Mouse (Mus musculus) neural tube, embryonic 15.5 days (tissue): ENCODE measurements at regions not wholly inside any gene's neighbourhood (a gene's known extent, or its start where the extent isn't known, plus 50 kb on each side); places are given as distances from the start of the nearest gene placed in this dataset.
A peak's percentile ranks its signal among the peaks of the same experiment; 100 is the strongest.

Experiments used
- ATAC-seq: fragments of 200-750 bp; cut with Nextera tagmentation; 2 replicates; pipeline ENCODE4 v1.8.0; 2017; ENCODE audit warnings: mild to moderate bottlenecking, moderate TSS enrichment, moderate library complexity; ENCODE audit not compliant: low FRiP score
- H3K27ac ChIP-seq: fragments of 300-500 bp; sonication (generic); replicated peaks from 2 replicates; pipeline ENCODE4 v1.5.1; 2015; ENCODE audit warnings: mild to moderate bottlenecking, inconsistent platforms
- H3K27me3 ChIP-seq: fragments of 300-500 bp; sonication (generic); replicated peaks from 2 replicates; pipeline ENCODE4 v1.6.1; 2015; ENCODE audit warnings: inconsistent platforms
- H3K36me3 ChIP-seq: fragments of 300-500 bp; sonication (generic); 2 replicates; pipeline ENCODE4 v1.6.1; 2015; ENCODE audit warnings: inconsistent platforms
- H3K4me1 ChIP-seq: fragments of 300-500 bp; sonication (generic); 2 replicates; pipeline ENCODE4 v1.6.1; 2015; ENCODE audit warnings: inconsistent platforms
- H3K4me2 ChIP-seq: fragments of 300-500 bp; sonication (generic); 2 replicates; pipeline ENCODE4 v1.6.1; 2015; ENCODE audit warnings: inconsistent platforms, mild to moderate bottlenecking, moderate library complexity
- H3K4me3 ChIP-seq: fragments of 300-500 bp; sonication (generic); replicated peaks from 2 replicates; pipeline ENCODE4 v1.5.1; 2015; ENCODE audit warnings: mild to moderate bottlenecking, inconsistent platforms
- H3K9ac ChIP-seq: fragments of 300-500 bp; sonication (generic); replicated peaks from 2 replicates; pipeline ENCODE4 v1.6.1; 2015; ENCODE audit warnings: mild to moderate bottlenecking, inconsistent platforms
- H3K9me3 ChIP-seq: fragments of 300-500 bp; sonication (generic); replicated peaks from 2 replicates; pipeline ENCODE4 v1.6.1; 2016; ENCODE audit warnings: inconsistent platforms
- WGBS: fragments of 180-500 bp; shearing (Covaris S2); methylation state at CpG from one replicate; pipeline ENCODE4 v1.1.7; 2015; ENCODE audit warnings: mixed read lengths; 5-methylcytosine and 5-hydroxymethylcytosine counted together

GRCm38 (mm10) chr3:66405645-66406044 is 109.0 kb upstream of the Veph1 start:
- H3K4me2 ChIP-seq: no peak overlapping the region
- H3K4me1 ChIP-seq: peaks cover 5% of the 10 kb centered on the region; the same call in 1 of the 2 replicates
- WGBS: 87% methylated on average over 4 of the region's 4 CpGs
- peaks cover 4% of the 10 kb centered on the region; the same call in 1 of the 2 replicates for H3K27me3 ChIP-seq
- no peak for ATAC-seq
- H3K4me3 ChIP-seq: no peak overlapping the region
- H3K9ac ChIP-seq: no peak overlapping the region
- no peaks in the 10 kb centered on the region for H3K9me3 ChIP-seq
- no peak overlapping the region for H3K27ac ChIP-seq
- no peaks in the 10 kb centered on the region for H3K36me3 ChIP-seq

GRCm38 (mm10) chr3:66403707-66404106 is 107.1 kb upstream of the Veph1 start:
- 93% methylated on average over 2 of the region's 2 CpGs for WGBS
- no peak for ATAC-seq
- H3K4me2 ChIP-seq: no peak overlapping the region
- H3K4me3 ChIP-seq: no peak overlapping the region
- peaks cover 7% of the 10 kb centered on the region; the same call in 1 of the 2 replicates for H3K4me1 ChIP-seq
- no peak overlapping the region for H3K9ac ChIP-seq
- H3K27me3 ChIP-seq: no peaks in the 10 kb centered on the region; the same call in 1 of the 2 replicates
- no peaks in the 10 kb centered on the region for H3K9me3 ChIP-seq
- no peak overlapping the region for H3K27ac ChIP-seq
- no peaks in the 10 kb centered on the region for H3K36me3 ChIP-seq

DNA sequence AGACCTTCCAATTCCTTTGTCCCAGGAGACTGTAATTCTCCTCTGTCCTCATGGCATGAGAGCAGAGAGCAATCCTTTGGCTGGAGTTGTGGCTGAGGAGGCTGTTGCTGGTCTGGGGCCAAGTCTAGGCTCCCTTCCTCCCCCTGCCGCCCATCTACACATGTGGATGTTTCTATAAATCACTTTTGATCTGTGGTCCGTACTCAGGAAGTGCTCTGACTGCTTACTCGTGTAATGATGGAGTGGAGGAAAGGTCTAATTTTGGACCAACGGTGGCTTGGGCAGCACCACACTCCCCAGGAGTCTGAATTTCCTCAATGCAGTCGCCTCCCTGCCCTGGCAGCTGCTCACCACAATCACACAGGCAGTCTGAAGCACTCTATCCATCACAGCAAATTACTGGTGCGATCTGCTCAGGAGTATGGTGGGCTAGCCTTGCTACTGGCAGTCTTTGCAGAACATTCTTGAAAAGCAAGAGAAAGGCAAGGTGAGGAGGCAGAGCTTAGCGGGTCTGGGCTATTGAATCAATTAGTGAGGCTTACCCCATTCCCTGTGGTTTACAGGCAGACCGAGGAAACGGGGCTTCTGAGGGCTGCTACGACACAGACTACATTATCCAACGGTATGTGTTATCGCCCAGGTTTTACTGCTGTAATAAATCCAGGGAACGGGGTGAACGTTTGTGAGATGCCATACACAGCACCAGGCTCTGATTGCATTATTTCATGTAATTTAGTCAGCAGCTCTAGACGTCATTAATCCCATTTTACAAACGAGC is 104.3 kb upstream of the Veph1 start:
- no peak overlapping the region for H3K4me3 ChIP-seq
- no peaks in the 10 kb centered on the region for H3K9me3 ChIP-seq
- peaks cover 7% of the 10 kb centered on the region; the same call in 1 of the 2 replicates for H3K4me1 ChIP-seq
- H3K27me3 ChIP-seq: no peaks in the 10 kb centered on the region
- H3K27ac ChIP-seq: no peak overlapping the region
- WGBS: 21% methylated on average over 16 of the region's 16 CpGs
- H3K36me3 ChIP-seq: no peaks in the 10 kb centered on the region
- peak; percentile 46 for ATAC-seq
- H3K9ac ChIP-seq: no peak overlapping the region
- H3K4me2 ChIP-seq: peak overlapping the region; percentile 34

GRCm38 (mm10) chr3:66398214-66399150 is 101.8 kb upstream of the Veph1 start:
- no peak overlapping the region for H3K9ac ChIP-seq
- peak; percentile 37; the same call in 1 of the 2 replicates for ATAC-seq
- H3K27me3 ChIP-seq: no peaks in the 10 kb centered on the region
- H3K4me2 ChIP-seq: no peak overlapping the region
- H3K4me3 ChIP-seq: no peak overlapping the region
- H3K36me3 ChIP-seq: no peaks in the 10 kb centered on the region
- 56% methylated on average over 12 of the region's 12 CpGs for WGBS
- H3K9me3 ChIP-seq: no peaks in the 10 kb centered on the region
- H3K27ac ChIP-seq: no peak overlapping the region
- peaks cover 7% of the 10 kb centered on the region; the same call in 1 of the 2 replicates for H3K4me1 ChIP-seq

DNA sequence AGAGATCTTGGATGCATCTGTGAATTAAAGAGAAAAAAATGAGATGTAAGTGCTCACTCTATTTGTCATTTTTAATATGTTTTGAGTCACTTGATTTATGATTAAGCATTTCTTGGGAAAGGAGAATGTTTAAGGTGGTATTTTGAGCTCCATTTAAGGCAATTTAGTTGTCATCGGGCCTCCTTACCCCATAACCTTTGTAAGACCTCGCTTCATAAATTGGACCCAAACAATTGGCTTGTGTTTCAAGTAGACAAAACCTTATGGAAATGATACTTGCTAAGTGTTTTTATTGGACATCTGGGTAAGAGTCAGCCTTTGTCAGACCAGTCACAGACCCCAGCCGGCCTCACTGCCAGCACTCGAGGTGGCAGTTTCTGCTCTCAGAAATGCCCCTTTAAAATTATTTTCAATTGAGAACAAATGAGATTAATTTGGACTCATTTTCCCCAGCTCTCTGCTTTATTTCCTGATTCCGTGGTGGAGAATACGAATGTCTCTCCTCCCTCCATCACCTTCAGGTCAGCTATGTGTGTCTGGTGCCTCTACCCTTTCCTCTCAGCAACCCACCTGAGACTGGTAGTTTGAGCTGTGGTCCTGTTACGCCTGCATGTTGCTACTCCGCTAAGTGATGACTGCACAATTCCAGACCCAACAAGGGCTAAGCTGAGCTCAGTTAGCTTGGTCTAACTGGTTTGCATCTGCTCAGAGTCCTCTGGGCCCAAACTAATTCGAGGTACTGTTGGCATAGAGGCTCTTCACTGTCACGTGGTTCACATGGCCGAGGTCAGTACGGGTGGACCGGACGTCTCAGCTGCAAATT is 78.7 kb upstream of the Veph1 start:
- Histone ChIP-seq H3K27ac (no peak overlapping the region), H3K36me3 (no peaks in the 10 kb centered on the region), H3K4me1 (no peaks in the 10 kb centered on the region), H3K9me3 (no peaks in the 10 kb centered on the region), H3K4me2 (no peak overlapping the region), H3K27me3 (no peaks in the 10 kb centered on the region), H3K9ac (no peak overlapping the region), H3K4me3 (no peak overlapping the region)
- no peak for ATAC-seq
- WGBS: 80% methylated on average over 14 of the region's 14 CpGs

GRCm38 (mm10) chr3:66374603-66375002 is 78.0 kb upstream of the Veph1 start:
- no peaks in the 10 kb centered on the region for H3K36me3 ChIP-seq
- no peak overlapping the region for H3K27ac ChIP-seq
- H3K9me3 ChIP-seq: no peaks in the 10 kb centered on the region
- ATAC-seq: no peak
- H3K4me1 ChIP-seq: no peaks in the 10 kb centered on the region
- no peak overlapping the region for H3K9ac ChIP-seq
- H3K4me2 ChIP-seq: no peak overlapping the region
- WGBS: 93% methylated on average over 4 of the region's 4 CpGs
- H3K4me3 ChIP-seq: no peak overlapping the region
- no peaks in the 10 kb centered on the region for H3K27me3 ChIP-seq

GRCm38 (mm10) chr3:66373807-66374575 is 77.4 kb upstream of the Veph1 start:
- H3K27ac ChIP-seq: no peak overlapping the region
- no peak overlapping the region for H3K9ac ChIP-seq
- 80% methylated on average over 8 of the region's 8 CpGs for WGBS
- H3K36me3 ChIP-seq: no peaks in the 10 kb centered on the region
- H3K27me3 ChIP-seq: no peaks in the 10 kb centered on the region
- no peak overlapping the region for H3K4me3 ChIP-seq
- ATAC-seq: no peak
- H3K9me3 ChIP-seq: no peaks in the 10 kb centered on the region
- no peak overlapping the region for H3K4me2 ChIP-seq
- H3K4me1 ChIP-seq: no peaks in the 10 kb centered on the region
